Comparison of ENCODE assay signal across 43 mouse cellular contexts in genomic region chr6:89969013-89969412, GRCm38 (mm10). TPM values are rescaled to one million over a fixed set of nuclear protein-coding genes. Genes with fewer than 3 reads are reported as not detected.
"Had no signal": no experiment of that assay in that cellular context is flagged by ENCODE, and none has a peak within 500 bp of the region (broad histone marks: within the 10 kb centered on the region; RNA-seq: fewer than 3 reads in every experiment).

Gene Vmn1r46, plus strand, starts transcription at chr6:89969313.

- H3K27ac ChIP-seq: heart, embryonic 10.5 days; heart, embryonic 13.5 days; heart, embryonic 15.5 days; hindbrain, embryonic 10.5 days; hindbrain, embryonic 12.5 days; hindbrain, embryonic 13.5 days; hindbrain, embryonic 14.5 days; hindbrain, embryonic 15.5 days; hindbrain, postnatal 0 days; intestine, embryonic 15.5 days; kidney, embryonic 15.5 days; kidney, postnatal 0 days; layer of hippocampus, adult 2 months; left cerebral cortex, adult 2 months had no signal

- H3K4me2 ChIP-seq: heart, embryonic 11.5 days; heart, embryonic 13.5 days; heart, embryonic 15.5 days; hindbrain, embryonic 12.5 days; hindbrain, embryonic 13.5 days; hindbrain, embryonic 14.5 days; hindbrain, embryonic 15.5 days; intestine, embryonic 15.5 days; kidney, embryonic 15.5 days had no signal

- ATAC-seq: hindbrain, embryonic 16.5 days; hindbrain, postnatal 0 days; inflammation-experienced regulatory T-cells, adult 6 months; intestine, embryonic 15.5 days; intestine, embryonic 16.5 days; intestine, postnatal 0 days had no signal

- H3K27me3 ChIP-seq: heart, embryonic 13.5 days; heart, embryonic 15.5 days; hindbrain, embryonic 12.5 days; hindbrain, embryonic 13.5 days; hindbrain, embryonic 15.5 days; intestine, embryonic 15.5 days; kidney, embryonic 15.5 days had no signal

- H3K36me3 ChIP-seq: heart, embryonic 10.5 days; heart, embryonic 13.5 days; heart, embryonic 15.5 days; hindbrain, embryonic 10.5 days; hindbrain, embryonic 12.5 days; hindbrain, embryonic 13.5 days; hindbrain, embryonic 15.5 days; intestine, embryonic 15.5 days; kidney, embryonic 15.5 days had no signal

- H3K9me3 ChIP-seq: heart, embryonic 15.5 days; hindbrain, embryonic 15.5 days; intestine, embryonic 15.5 days; kidney, embryonic 15.5 days had no signal

- H3K4me1 ChIP-seq: heart, embryonic 10.5 days; heart, embryonic 13.5 days; heart, embryonic 15.5 days; hindbrain, embryonic 10.5 days; hindbrain, embryonic 12.5 days; hindbrain, embryonic 13.5 days; hindbrain, embryonic 15.5 days; intestine, embryonic 15.5 days; kidney, embryonic 15.5 days had no signal

- DNase-seq: heart, postnatal 10 days; heart, postnatal 14 days; heart, postnatal 36 days; heart, postnatal 4 days; kidney, adult 11 months; kidney, adult 18-20 months; kidney, adult 2 months; kidney, adult 8-10 months; kidney, adult 9 months; kidney, postnatal 10 days; kidney, postnatal 14 days; kidney, postnatal 25 days; kidney, postnatal 36 days; kidney, postnatal 4 days; layer of hippocampus, adult 9-11 months; layer of hippocampus, postnatal 36 days had no signal

- H3K4me3 ChIP-seq: heart, embryonic 10.5 days; heart, embryonic 13.5 days; heart, embryonic 15.5 days; hindbrain, embryonic 10.5 days; hindbrain, embryonic 12.5 days; hindbrain, embryonic 13.5 days; hindbrain, embryonic 15.5 days; intestine, embryonic 15.5 days; kidney, embryonic 15.5 days; layer of hippocampus, adult 2 months; left cerebral cortex, adult 2 months had no signal

- H3K9ac ChIP-seq: heart, embryonic 13.5 days; heart, embryonic 15.5 days; hindbrain, embryonic 12.5 days; hindbrain, embryonic 13.5 days; hindbrain, embryonic 14.5 days; hindbrain, embryonic 15.5 days; intestine, embryonic 15.5 days; kidney, embryonic 15.5 days had no signal

RNA-seq across cellular contexts. Expression of gene Vmn1r46, which starts in this region (rescaled TPM):
- polyA plus RNA-seq: heart, embryonic 10.5 days; heart, embryonic 11.5 days; heart, embryonic 13.5 days; heart, embryonic 14.5 days; heart, embryonic 15.5 days; heart, embryonic 16.5 days; heart, postnatal 0 days; hindbrain, embryonic 10.5 days; hindbrain, embryonic 11.5 days; hindbrain, embryonic 12.5 days; hindbrain, embryonic 13.5 days; hindbrain, embryonic 14.5 days; hindbrain, embryonic 15.5 days; hindbrain, embryonic 16.5 days; hindbrain, postnatal 0 days; intestine, embryonic 14.5 days; intestine, embryonic 15.5 days; intestine, embryonic 16.5 days; intestine, postnatal 0 days; kidney, adult 2 months; kidney, embryonic 14.5 days; kidney, embryonic 15.5 days; kidney, embryonic 16.5 days; kidney, postnatal 0 days; large intestine, adult 2 months had no signal
